In the genomic region with DNA sequence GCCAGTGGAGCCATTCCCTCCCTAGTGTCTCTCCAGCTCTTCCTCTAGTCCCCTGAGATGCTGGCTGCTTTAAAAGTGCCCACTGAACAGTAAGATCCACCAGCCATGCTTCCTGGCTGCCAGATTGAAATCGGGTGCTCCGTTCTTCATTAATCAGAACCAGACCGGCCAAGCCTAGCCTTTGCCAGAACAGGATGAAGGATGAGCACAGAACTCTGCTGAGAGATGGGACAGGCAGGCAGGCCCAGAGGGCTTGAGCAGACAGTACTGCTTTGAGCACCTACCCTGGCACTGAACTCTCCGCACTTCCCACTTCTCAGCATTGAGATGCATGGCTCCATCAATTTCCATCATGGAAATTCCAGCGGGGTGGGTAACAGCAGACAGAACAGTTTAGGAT, we compare ENCODE assay signal across 9 mouse cellular contexts. TPM values are rescaled to one million over a fixed set of nuclear protein-coding genes. Genes with fewer than 3 reads are reported as not detected.
DNase-seq lines count a peak whose midpoint lies in the region; ATAC-seq lines count a peak whose summit lies in the region.
"Had no signal": no experiment of that assay in that cellular context is flagged by ENCODE, and none has a peak within 500 bp of the region (broad histone marks: within the 10 kb centered on the region; RNA-seq: fewer than 3 reads in every experiment).

No protein-coding gene starts in this region.

- H3K36me3 ChIP-seq in megakaryocyte, embryonic 14.5 days (replicated peaks; ENCODE audit: low read length), result peaks cover 39% of the 10 kb centered on the region
- H3K36me3 ChIP-seq in intestine, embryonic 14.5 days (ENCODE audit: control insufficient read depth, insufficient read depth, low read length), result peaks cover 38% of the 10 kb centered on the region
- peaks cover 28% of the 10 kb centered on the region for H3K36me3 ChIP-seq in stomach, embryonic 15.5 days

- H3K4me2 ChIP-seq in intestine, embryonic 14.5 days (ENCODE audit: low read length), result peak overlapping the region; percentile 80
- peak overlapping the region; percentile 83 for H3K4me2 ChIP-seq in stomach, embryonic 15.5 days

- peak overlapping the region; percentile 91 for H3K4me3 ChIP-seq in megakaryocyte, embryonic 14.5 days (replicated peaks)
- peak overlapping the region; percentile 54 for H3K4me3 ChIP-seq in intestine, embryonic 14.5 days (ENCODE audit: low read depth, low read length)
- H3K4me3 ChIP-seq in stomach, embryonic 15.5 days (replicated peaks), result peak overlapping the region; percentile 69

- peak; percentile 13 for DNase-seq in gastrocnemius, postnatal 10 days
- DNase-seq in gastrocnemius, postnatal 14 days, result no peak
- no peak for DNase-seq in intestine, embryonic 14.5 days (ENCODE audit: low spot score)
- no peak for DNase-seq in spleen, postnatal 4 days (ENCODE audit: low spot score in 2 of 2)
- DNase-seq in B cell, adult 2 months, result no peak
- DNase-seq: thymus, postnatal 25 days had no signal

- no peak for ATAC-seq in megakaryocyte, adult 5-6 weeks (ENCODE audit: poor library complexity, severe bottlenecking)
- no peak for ATAC-seq in intestine, embryonic 14.5 days (replicated peaks; ENCODE audit: low FRiP score, low TSS enrichment, low read depth)
- ATAC-seq in stomach, embryonic 15.5 days (ENCODE audit: insufficient read depth, low FRiP score, low read depth), result no peak

- intact Hi-C loops in gastrocnemius, postnatal 14 days (cut with DNase I; ENCODE audit: low total_unique reads), result no loop called here

- H3K4me1 ChIP-seq in megakaryocyte, embryonic 14.5 days, result peaks cover 85% of the 10 kb centered on the region
- peaks cover 50% of the 10 kb centered on the region for H3K4me1 ChIP-seq in intestine, embryonic 14.5 days (replicated peaks; ENCODE audit: control insufficient read depth, insufficient read depth, low read length)
- H3K4me1 ChIP-seq in stomach, embryonic 15.5 days, result peaks cover 67% of the 10 kb centered on the region

- no peaks in the 10 kb centered on the region for H3K9me3 ChIP-seq in megakaryocyte, embryonic 14.5 days
- H3K9me3 ChIP-seq in intestine, embryonic 14.5 days (ENCODE audit: control insufficient read depth, low read length), result no peaks in the 10 kb centered on the region
- H3K9me3 ChIP-seq in stomach, embryonic 15.5 days, result no peaks in the 10 kb centered on the region

- H3K27me3 ChIP-seq in megakaryocyte, embryonic 14.5 days (replicated peaks), result peaks cover 40% of the 10 kb centered on the region
- H3K27me3 ChIP-seq in intestine, embryonic 14.5 days (replicated peaks; ENCODE audit: control insufficient read depth, insufficient read depth, low read length), result no peaks in the 10 kb centered on the region
- H3K27me3 ChIP-seq in stomach, embryonic 15.5 days (replicated peaks), result no peaks in the 10 kb centered on the region

- WGBS in intestine, embryonic 14.5 days, result 34% methylated on average over 5 of the region's 5 CpGs
- 35% methylated on average over 5 of the region's 5 CpGs for WGBS in stomach, embryonic 15.5 days

- no peak overlapping the region for H3K9ac ChIP-seq in intestine, embryonic 14.5 days (ENCODE audit: low read length)
- no peak overlapping the region for H3K9ac ChIP-seq in stomach, embryonic 15.5 days

- peak overlapping the region; percentile 85 for H3K27ac ChIP-seq in intestine, embryonic 14.5 days (ENCODE audit: low read depth)
- peak overlapping the region; percentile 98 for H3K27ac ChIP-seq in stomach, embryonic 15.5 days

RNA-seq across cellular contexts. Expression of a gene that starts 1.0 kb away (rescaled TPM):
- total RNA-seq in gastrocnemius, postnatal 10 days (2021), result 10 to 100 TPM; 38.8 to 41.9 TPM
- 10 to 100 TPM; 29.8 to 45.6 TPM for total RNA-seq in gastrocnemius, postnatal 14 days (2021)
- 0.43 TPM in 1 of 2 replicates, not detected in the other for polyA plus RNA-seq in megakaryocyte, embryonic 14.5 days (2012; ENCODE audit: insufficient read depth, low replicate concordance)
- total RNA-seq in megakaryocyte, adult 5-6 weeks (2015), result 0.32 and 1.9 TPM in 2 replicates
- 0.07 TPM in 1 of 2 replicates, not detected in the other for total RNA-seq in megakaryocyte, adult 5-6 weeks (2017)
- polyA plus RNA-seq in intestine, embryonic 14.5 days (2014; fragmentation: Nextera tagmentation; extraction: Ambion mirVana), result 41.5 and 48.8 TPM in 2 replicates
- polyA plus RNA-seq in stomach, embryonic 15.5 days (2015; fragmentation: Nextera tagmentation; extraction: Ambion mirVana), result 34.6 and 34.7 TPM in 2 replicates

RNA-seq across cellular contexts. Expression of a gene that starts 25.7 kb away (rescaled TPM):
- total RNA-seq in gastrocnemius, postnatal 10 days (2021), result 100 to 1,000 TPM; 151 to 152 TPM
- 100 to 1,000 TPM; 130 to 139 TPM for total RNA-seq in gastrocnemius, postnatal 14 days (2021)
- 18.2 and 102 TPM in 2 replicates for polyA plus RNA-seq in megakaryocyte, embryonic 14.5 days (2012; ENCODE audit: insufficient read depth, low replicate concordance)
- 78.2 and 82.3 TPM in 2 replicates for total RNA-seq in megakaryocyte, adult 5-6 weeks (2015)
- total RNA-seq in megakaryocyte, adult 5-6 weeks (2017), result 199 and 204 TPM in 2 replicates
- 141 and 152 TPM in 2 replicates for polyA plus RNA-seq in intestine, embryonic 14.5 days (2014; fragmentation: Nextera tagmentation; extraction: Ambion mirVana)
- polyA plus RNA-seq in stomach, embryonic 15.5 days (2015; fragmentation: Nextera tagmentation; extraction: Ambion mirVana), result 107 and 116 TPM in 2 replicates

RNA-seq across cellular contexts. Expression of a gene that starts 36.8 kb away (rescaled TPM):
- total RNA-seq in gastrocnemius, postnatal 10 days (2021), result 10 to 100 TPM; 14.2 to 14.8 TPM
- 10 to 100 TPM; 10.0 to 12.0 TPM for total RNA-seq in gastrocnemius, postnatal 14 days (2021)
- 9.5 and 25.9 TPM in 2 replicates for polyA plus RNA-seq in megakaryocyte, embryonic 14.5 days (2012; ENCODE audit: insufficient read depth, low replicate concordance)
- total RNA-seq in megakaryocyte, adult 5-6 weeks (2015), result 6.1 and 7.5 TPM in 2 replicates
- total RNA-seq in megakaryocyte, adult 5-6 weeks (2017), result 20.6 and 22.6 TPM in 2 replicates
- polyA plus RNA-seq in intestine, embryonic 14.5 days (2014; fragmentation: Nextera tagmentation; extraction: Ambion mirVana), result 14.4 and 16.1 TPM in 2 replicates
- polyA plus RNA-seq in stomach, embryonic 15.5 days (2015; fragmentation: Nextera tagmentation; extraction: Ambion mirVana), result 25.0 and 25.2 TPM in 2 replicates

RNA-seq across cellular contexts. Expression of a gene that starts 44.9 kb away (rescaled TPM):
- total RNA-seq in gastrocnemius, postnatal 10 days (2021), result 10 to 100 TPM; 66.0 to 77.5 TPM
- total RNA-seq in gastrocnemius, postnatal 14 days (2021), result 10 to 100 TPM; 65.6 to 80.6 TPM
- polyA plus RNA-seq in megakaryocyte, embryonic 14.5 days (2012; ENCODE audit: insufficient read depth, low replicate concordance), result 1.2 TPM in 1 of 2 replicates, not detected in the other
- 1.3 TPM in 1 of 2 replicates, not detected in the other for total RNA-seq in megakaryocyte, adult 5-6 weeks (2015)
- total RNA-seq in megakaryocyte, adult 5-6 weeks (2017), result not detected in 2 replicates
- polyA plus RNA-seq in intestine, embryonic 14.5 days (2014; fragmentation: Nextera tagmentation; extraction: Ambion mirVana), result 8.8 and 10.4 TPM in 2 replicates
- polyA plus RNA-seq in stomach, embryonic 15.5 days (2015; fragmentation: Nextera tagmentation; extraction: Ambion mirVana), result 13.2 and 18.2 TPM in 2 replicates

RNA-seq across cellular contexts. Expression of a gene that starts 51.1 kb away (rescaled TPM):
- under 1 TPM; 0.14 to 0.27 TPM for total RNA-seq in gastrocnemius, postnatal 10 days (2021)
- total RNA-seq in gastrocnemius, postnatal 14 days (2021), result under 1 TPM in 1 of 2 experiments, not detected in 1; 0.13 TPM
- 0.76 and 3.6 TPM in 2 replicates for polyA plus RNA-seq in megakaryocyte, embryonic 14.5 days (2012; ENCODE audit: insufficient read depth, low replicate concordance)
- 0.78 and 0.82 TPM in 2 replicates for total RNA-seq in megakaryocyte, adult 5-6 weeks (2015)
- total RNA-seq in megakaryocyte, adult 5-6 weeks (2017), result 0.89 and 1.1 TPM in 2 replicates
- polyA plus RNA-seq in intestine, embryonic 14.5 days (2014; fragmentation: Nextera tagmentation; extraction: Ambion mirVana), result 3.0 and 4.7 TPM in 2 replicates
- 5.9 and 6.2 TPM in 2 replicates for polyA plus RNA-seq in stomach, embryonic 15.5 days (2015; fragmentation: Nextera tagmentation; extraction: Ambion mirVana)

Comparison
In these comparisons a context has a peak if more than half of its experiments do, and no peak if none do; other contexts are left out.
1. RNA of a gene that starts 1.0 kb away (total RNA-seq): 29.8 to 45.6 TPM in gastrocnemius, postnatal 14 days and 38.8 to 41.9 TPM in gastrocnemius, postnatal 10 days; 0.07 to 1.9 TPM in megakaryocyte, adult 5-6 weeks; every median in the first group is over 10 times any median in the second.
2. Peak in every context shown above with its lines, with median percentiles within 50 percentile points of each other: H3K4me3 ChIP-seq.